Comparison of ENCODE assay signal across 23 mouse cellular contexts in genomic region chr1:107397481-107397880, GRCm38 (mm10). TPM values are rescaled to one million over a fixed set of nuclear protein-coding genes. Genes with fewer than 3 reads are reported as not detected.
"Had no signal": no experiment of that assay in that cellular context is flagged by ENCODE, and none has a peak within 500 bp of the region (broad histone marks: within the 10 kb centered on the region; RNA-seq: fewer than 3 reads in every experiment).

No protein-coding gene starts in this region.

- H3K4me3 ChIP-seq: limb, embryonic 13.5 days; liver, embryonic 15.5 days; lung, embryonic 15.5 days; midbrain, embryonic 10.5 days; myocyte; neural tube, embryonic 15.5 days had no signal

- H3K36me3 ChIP-seq: limb, embryonic 13.5 days; liver, embryonic 15.5 days; lung, embryonic 15.5 days; midbrain, embryonic 10.5 days; neural tube, embryonic 15.5 days had no signal

- H3K4me2 ChIP-seq: limb, embryonic 13.5 days; liver, embryonic 15.5 days; lung, embryonic 15.5 days; neural tube, embryonic 15.5 days had no signal

- H3K9ac ChIP-seq: limb, embryonic 13.5 days; liver, embryonic 15.5 days; lung, embryonic 15.5 days; neural tube, embryonic 15.5 days had no signal

- H3K27me3 ChIP-seq: limb, embryonic 13.5 days; liver, embryonic 15.5 days; lung, embryonic 15.5 days; neural tube, embryonic 15.5 days had no signal

- H3K9me3 ChIP-seq: limb, embryonic 13.5 days; liver, embryonic 15.5 days; lung, embryonic 15.5 days; midbrain, embryonic 10.5 days; neural tube, embryonic 15.5 days had no signal

- H3K27ac ChIP-seq: limb, embryonic 13.5 days; liver, embryonic 15.5 days; lung, embryonic 15.5 days; macrophage; midbrain, embryonic 10.5 days; neural tube, embryonic 15.5 days had no signal

- H3K4me1 ChIP-seq: limb, embryonic 13.5 days; liver, embryonic 15.5 days; lung, embryonic 15.5 days; midbrain, embryonic 10.5 days; neural tube, embryonic 15.5 days had no signal

- DNase-seq: kidney, adult 11 months; kidney, postnatal 10 days; left cerebral cortex, postnatal 4 days; lung, postnatal 14 days; midbrain, embryonic 14.5 days; right cerebral cortex, adult 18-20 months; right cerebral cortex, postnatal 25 days; thymus, postnatal 4 days had no signal

RNA-seq across cellular contexts. Expression of gene Serpinb7, which starts 2.0 kb away (rescaled TPM):
- total RNA-seq: layer of hippocampus, postnatal 14 days; left cerebral cortex, adult 18-20 months; left cerebral cortex, postnatal 4 days had no signal
- polyA plus RNA-seq: kidney, embryonic 14.5 days; large intestine, adult 2 months; macrophage; midbrain, embryonic 10.5 days; midbrain, embryonic 14.5 days; neural tube, embryonic 11.5 days; small intestine, adult 2 months had no signal

RNA-seq across cellular contexts. Expression of gene Serpinb11, which starts 36.5 kb away (rescaled TPM):
- total RNA-seq: layer of hippocampus, adult 8-10 months; layer of hippocampus, postnatal 14 days; left cerebral cortex, adult 18-20 months; left cerebral cortex, postnatal 10 days; left cerebral cortex, postnatal 4 days had no signal
- polyA plus RNA-seq: kidney, embryonic 14.5 days; large intestine, adult 2 months; limb, embryonic 13.5 days; liver, embryonic 15.5 days; macrophage; midbrain, embryonic 10.5 days; midbrain, embryonic 14.5 days; myocyte; neural tube, embryonic 11.5 days; neural tube, embryonic 15.5 days; small intestine, adult 2 months had no signal
